Mouse (Mus musculus) left cerebral cortex, adult 2 months (tissue): Measurements from ENCODE around the gene Itga3. TPM values are rescaled to one million over a fixed set of nuclear protein-coding genes. Genes with fewer than 3 reads are reported as not detected.

Source experiments
- DNase-seq, 2 experiments: peaks; one replicate each; pipeline ENCODE4 v3.0.0; 2021 to 2022; ENCODE audit warnings: low spot score in 2 of 2, mixed read lengths in 1 of 2; ENCODE audit errors: extremely low spot score in 1 of 2
- H3K27ac ChIP-seq: fragments of 200-600 bp; 2 replicates; pipeline ENCODE4 v1.8.1; 2022
- H3K4me3 ChIP-seq: fragments of 200-600 bp; 2 replicates; pipeline ENCODE4 v1.8.1; 2022
- CTCF ChIP-seq: fragments of 200-600 bp; IDR thresholded peaks from 2 replicates; pipeline ENCODE4 v1.8.1; 2022; ENCODE audit warnings: antibody characterized with exemption, mild to moderate bottlenecking, moderate library complexity
- intact Hi-C: fragments of 180-260 bp; cut with DNase I; formaldehyde crosslinking; loops from one replicate; pipeline ENCODE4 v1.15.1; 2025
- total RNA-seq, 2 experiments: library from RNA; stranded (reverse); gene quantifications; 2 replicates each; pipeline ENCODE4 v1.2.3; 2021

Gene Itga3
- total RNA-seq, 2 experiments from 2014 or later = 17.4 to 17.8 TPM

DNA sequence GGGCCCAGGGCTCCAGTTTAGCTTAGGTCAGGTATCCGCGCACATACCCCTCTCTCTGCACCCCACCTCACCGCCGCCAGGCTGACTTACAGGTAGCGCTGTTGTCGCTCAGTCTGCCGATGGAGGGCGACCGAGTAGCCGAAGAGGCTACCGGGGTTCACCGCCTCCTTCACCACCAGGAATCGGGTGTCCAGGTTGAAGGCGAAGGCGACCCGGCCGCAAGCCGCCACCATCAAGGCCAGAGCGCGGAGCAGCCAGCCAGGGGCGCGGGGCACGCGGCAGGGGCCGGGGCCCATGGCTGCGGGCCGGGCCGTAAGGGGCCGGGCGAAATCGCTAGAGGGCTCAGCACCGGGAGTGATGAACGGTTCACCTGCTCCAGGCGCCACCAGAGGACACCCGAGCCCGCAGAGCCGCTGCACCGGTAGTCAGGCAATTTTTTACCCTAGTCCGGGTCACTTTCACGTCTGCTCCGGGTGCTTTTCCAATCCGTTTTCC lies 513 bp downstream of the Itga3 start:
- Histone ChIP-seq H3K4me3 (peak overlapping the region; percentile 60), H3K27ac (peak overlapping the region; percentile 79)
- peak; percentile 52 to 58 for DNase-seq
- intact Hi-C loops = loop anchor here (1.0 kb wide), 1 partner anchor 29 kb away; no protein-coding TSS in a partner anchor
- TF ChIP-seq CTCF = peak; percentile 58

DNA sequence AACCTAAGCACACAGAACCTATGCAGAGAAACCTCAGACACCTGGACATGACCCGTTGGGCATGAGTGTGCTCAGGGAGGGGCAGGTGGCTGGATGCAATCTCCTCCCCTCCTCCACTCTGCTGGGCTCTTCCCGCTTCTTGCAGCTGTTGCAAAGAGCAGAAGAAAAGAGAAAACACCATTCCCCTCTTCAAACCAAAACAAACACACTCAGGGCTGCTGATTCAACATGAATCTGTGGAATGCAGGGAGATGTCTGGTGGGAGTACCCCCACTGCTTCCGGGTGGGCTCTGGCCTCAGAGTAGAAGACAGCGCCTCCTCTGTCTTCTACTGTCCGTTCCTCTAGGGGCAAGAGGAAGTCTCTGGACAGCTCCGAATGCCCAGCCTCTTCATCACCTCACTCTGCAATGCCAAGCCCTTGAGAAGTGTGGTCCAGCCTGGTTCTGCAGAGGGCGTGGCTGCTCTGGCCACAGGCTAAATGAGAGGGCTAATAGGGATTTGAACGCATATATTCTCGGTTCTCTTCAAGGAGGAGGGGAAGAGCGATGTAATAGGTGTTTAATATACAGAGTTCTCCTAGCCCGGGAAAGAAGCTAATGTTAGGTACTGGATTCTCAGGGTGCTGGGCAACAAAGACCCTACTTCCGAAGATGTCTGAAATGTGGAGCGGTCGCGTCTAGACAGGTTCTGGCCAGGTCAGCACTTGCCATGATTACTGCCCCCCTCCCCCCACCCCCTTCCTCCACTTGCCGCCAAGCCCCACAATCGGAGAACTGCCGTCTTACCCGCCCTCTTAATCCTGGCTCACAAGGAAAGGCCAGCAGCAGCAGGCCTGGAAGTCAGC lies 1.2 kb downstream of the Itga3 start:
- Histone ChIP-seq H3K4me3 (peak overlapping the region; percentile 60), H3K27ac (peak overlapping the region; percentile 79; the same call in 1 of the 2 replicates)
- intact Hi-C loops = loop anchor here (1.0 kb wide), 1 partner anchor 30 kb away; no protein-coding TSS in a partner anchor
- no peak for DNase-seq
- TF ChIP-seq CTCF = no peak

DNA sequence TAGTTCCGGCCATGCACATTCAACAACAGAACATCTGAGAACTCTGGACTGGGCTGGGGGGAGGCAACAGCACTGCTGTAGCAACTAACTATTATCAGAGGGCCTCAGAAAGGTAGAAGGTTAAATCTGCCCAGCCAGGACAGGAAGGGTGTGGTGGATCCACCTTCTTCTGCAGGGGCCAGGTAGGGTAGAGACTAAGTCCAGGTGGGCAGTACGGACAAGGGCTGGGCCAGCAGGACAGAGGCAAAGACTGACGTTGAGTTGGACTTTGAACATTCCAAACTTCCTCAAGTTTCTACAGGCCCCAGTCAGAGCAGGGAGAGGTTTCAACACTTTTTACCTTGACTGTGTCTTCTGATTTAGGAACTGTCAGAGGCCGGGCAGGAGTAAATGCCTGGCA lies 1.9 kb downstream of the Itga3 start:
- H3K4me3 ChIP-seq = no peak overlapping the region
- H3K27ac ChIP-seq = no peak overlapping the region
- TF ChIP-seq CTCF = no peak
- no peak for DNase-seq
- intact Hi-C loops = no loop called here

DNA sequence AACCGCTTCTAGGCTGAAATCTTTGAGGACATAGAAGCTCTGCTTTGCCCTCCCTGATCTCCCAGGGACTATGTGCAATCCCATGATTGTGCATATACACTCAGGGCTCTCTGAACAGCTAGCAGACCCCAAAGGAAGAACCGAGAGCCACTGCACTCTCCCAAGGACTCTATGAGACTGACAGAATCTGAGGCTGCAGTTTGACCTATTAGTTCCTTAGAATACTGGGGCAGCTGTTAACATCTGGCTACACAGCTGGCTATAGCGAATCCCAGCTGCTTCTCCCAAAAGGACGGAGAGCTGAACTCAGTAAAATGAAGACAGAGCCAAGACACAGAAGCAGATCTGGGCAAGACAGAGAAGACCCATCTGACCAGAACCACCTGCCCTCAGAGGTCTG lies 2.8 kb downstream of the Itga3 start:
- no peak overlapping the region for H3K4me3 ChIP-seq
- intact Hi-C loops = no loop called here
- no peak for DNase-seq
- TF ChIP-seq CTCF = no peak
- no peak overlapping the region for H3K27ac ChIP-seq

DNA sequence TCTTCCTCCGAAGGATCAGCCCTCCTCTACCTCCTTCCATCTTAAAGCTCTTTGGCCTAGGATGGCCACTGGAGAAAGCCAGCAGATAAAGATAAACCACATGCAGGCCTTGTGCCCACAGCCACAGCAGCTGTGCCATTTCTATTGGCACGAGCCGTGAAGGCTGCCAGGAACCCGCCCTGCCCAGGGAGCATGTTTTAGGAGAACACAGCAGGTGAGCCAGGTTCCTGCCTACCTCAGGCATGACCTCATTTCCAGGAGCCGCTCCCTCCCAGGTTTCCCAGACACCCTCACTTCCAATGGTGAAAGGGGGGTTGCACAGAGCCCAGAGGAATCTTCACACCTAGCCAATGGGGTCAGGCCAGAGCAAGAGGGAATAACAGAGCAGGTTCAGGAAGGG lies 3.8 kb downstream of the Itga3 start:
- intact Hi-C loops = no loop called here
- no peak for TF ChIP-seq CTCF
- DNase-seq = no peak
- no peak overlapping the region for H3K27ac ChIP-seq
- no peak overlapping the region for H3K4me3 ChIP-seq

DNA sequence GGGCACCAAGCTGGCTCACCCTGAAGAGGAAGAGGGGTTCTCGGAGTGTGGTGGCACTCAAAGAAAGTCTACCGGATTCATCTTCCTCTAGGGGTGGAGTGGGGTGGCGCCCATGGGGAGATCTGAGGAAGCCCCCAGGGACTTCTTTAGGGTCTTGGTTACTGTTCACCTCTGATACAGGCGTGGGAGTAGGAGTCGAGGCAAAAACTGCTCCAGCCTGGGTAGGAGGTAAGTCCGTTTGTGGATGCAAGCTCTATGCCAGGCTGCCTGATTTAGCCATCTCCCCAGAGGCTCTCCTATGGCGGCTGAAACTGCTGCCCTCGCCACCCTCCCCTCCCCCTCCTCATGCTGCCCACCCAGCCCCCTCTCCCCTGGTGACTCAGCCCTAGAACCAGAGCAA lies 4.5 kb downstream of the Itga3 start:
- intact Hi-C loops = no loop called here
- DNase-seq = no peak
- TF ChIP-seq CTCF = no peak
- no peak overlapping the region for H3K27ac ChIP-seq
- no peak overlapping the region for H3K4me3 ChIP-seq

DNA sequence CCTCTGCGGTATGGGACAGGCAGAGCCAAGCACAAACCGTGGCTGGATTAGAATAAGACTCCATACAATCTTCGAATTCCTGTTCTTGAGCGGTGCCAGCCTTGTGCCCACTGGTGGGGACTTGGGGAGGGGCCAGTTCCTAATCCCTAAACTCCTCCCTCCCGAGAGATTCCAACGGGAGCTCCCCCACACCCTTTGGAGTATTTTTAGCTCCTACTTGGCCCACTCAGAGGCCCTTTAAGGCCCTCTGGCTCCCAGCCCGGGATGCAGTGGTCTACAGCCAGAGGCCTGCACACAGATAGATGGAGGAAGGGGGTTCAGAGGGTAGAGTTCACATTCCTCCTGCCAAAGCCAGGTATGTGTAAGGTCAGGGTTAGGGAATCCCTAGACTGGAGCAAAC lies 5.3 kb downstream of the Itga3 start:
- Histone ChIP-seq H3K27ac (no peak overlapping the region), H3K4me3 (no peak overlapping the region)
- TF ChIP-seq CTCF = no peak
- intact Hi-C loops = no loop called here
- DNase-seq = no peak

DNA sequence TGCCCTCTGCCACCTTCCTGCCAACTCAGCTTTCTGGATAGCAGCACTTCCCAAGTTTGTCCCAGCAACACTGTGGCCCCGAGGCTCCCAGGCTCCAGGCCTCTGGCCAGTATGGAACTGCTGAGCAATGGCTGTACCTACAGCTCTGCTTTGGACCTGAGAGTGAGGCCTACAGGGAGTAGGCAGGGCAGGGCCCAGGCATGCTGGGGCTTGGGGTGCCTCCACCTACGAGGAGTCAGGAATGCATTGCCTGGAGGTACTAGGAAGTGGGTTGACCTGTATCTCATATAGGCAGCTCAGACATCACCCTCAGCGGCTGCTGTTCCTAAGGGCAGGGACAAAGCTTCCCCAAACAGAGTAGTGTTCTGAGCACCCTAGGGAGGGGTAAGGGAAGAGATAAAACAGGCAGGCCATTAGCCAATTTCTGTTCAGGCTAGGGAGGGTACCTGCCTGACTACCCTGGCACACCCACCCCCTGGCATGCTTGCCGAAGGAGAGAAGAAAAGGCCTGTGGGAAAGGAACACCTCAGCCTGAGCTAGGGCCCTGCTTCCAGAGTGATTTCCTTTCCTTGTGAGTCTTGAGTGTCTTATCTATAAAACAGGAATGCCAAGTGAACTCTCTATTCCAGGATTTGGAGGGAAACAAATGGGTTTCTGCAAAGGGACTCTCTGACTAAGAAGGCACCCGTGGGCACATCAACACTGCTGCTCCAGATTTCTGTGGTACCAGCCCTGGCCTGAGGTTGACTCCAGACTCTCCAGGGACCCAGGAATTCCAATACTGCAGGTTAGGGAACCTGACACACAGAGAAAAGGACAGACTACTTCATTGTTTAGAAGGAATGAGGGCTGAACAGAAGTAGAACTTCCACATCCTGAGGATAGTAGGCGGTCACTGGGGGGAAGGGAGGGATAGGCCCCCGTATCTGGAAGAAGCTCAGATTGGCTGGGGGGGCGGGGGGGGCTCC lies 6.2 kb downstream of the Itga3 start:
- DNase-seq = no peak
- Histone ChIP-seq H3K4me3 (no peak overlapping the region), H3K27ac (no peak overlapping the region)
- no peak for TF ChIP-seq CTCF
- intact Hi-C loops = no loop called here

DNA sequence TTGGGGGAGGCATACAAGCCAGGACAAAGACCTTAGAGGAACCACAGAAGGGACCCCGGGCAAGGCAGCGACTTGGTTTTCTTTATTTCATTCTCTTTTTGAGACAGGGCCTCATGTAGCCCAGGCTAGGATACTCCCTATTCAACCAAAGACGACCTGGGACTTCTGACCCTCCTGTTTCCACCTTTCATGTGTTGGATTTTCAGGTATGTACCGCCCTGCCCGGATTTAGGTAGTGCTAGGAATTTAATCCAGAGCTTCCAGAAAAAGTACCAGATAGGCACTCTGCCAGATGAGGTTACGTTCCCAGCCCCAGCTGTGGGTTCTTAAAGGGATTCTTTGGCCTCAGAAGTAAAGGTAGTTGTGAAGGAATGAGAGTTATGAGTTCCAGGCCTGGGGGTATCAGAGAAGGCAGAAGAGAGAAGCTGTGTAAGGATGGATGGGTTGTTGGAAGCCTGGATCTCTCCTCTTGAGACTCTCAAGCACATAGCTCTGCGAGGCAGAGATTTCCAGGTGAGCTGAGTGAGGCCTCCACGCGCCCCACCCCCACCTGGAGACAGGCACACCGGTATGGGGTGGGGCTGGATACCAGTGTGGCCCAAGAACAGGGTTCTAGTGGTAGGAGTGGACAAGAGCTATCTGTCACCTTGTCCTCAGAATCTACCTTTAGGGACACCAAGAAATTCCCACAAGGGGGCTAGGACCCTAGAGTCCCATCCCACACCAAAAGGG lies 7.2 kb downstream of the Itga3 start:
- no peak for TF ChIP-seq CTCF
- intact Hi-C loops = no loop called here

DNA sequence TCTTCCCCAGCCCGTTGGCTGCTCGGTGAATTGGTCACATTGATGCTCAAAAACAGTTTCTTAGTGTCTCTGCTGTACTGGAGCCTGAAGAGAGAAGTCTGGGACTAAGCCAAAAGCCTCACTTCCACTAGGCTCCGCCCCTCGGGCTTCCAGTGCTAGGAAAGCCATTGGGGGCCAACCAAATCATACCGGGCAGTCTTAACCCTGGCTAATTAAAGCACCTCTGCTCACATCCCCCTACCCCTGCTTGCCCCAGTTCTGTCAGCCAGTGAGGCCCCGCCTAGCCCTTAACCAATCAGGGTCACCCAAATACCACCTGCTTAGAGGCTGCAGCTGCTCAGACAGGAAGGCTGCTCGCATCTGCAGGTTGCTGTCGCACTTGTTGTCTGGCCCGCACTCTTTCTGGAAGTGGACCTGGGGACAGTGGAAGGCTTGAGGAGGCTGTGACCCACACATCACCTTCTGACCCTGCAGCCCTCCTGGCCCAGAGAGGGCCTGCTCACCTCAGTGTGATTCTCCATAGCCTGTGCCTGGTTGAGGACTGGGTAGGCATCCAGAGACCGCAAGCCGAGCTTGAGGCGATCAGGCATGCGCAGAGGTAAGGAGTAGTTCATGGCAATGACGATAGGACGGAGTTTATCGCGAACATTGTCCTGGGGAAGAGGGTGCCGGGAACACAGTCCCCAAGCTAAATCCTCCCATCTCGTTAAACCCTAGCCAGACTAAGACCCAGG lies 19.7 kb downstream of the Itga3 start:
- H3K4me3 ChIP-seq = no peak overlapping the region
- no peak for DNase-seq
- no peak for TF ChIP-seq CTCF
- intact Hi-C loops = no loop called here
- H3K27ac ChIP-seq = no peak overlapping the region

More for the DNA sequence above, 7.2 kb downstream of the Itga3 start:
- Histone ChIP-seq H3K4me3 (no peak overlapping the region), H3K27ac (no peak overlapping the region)
- no peak for DNase-seq

DNA sequence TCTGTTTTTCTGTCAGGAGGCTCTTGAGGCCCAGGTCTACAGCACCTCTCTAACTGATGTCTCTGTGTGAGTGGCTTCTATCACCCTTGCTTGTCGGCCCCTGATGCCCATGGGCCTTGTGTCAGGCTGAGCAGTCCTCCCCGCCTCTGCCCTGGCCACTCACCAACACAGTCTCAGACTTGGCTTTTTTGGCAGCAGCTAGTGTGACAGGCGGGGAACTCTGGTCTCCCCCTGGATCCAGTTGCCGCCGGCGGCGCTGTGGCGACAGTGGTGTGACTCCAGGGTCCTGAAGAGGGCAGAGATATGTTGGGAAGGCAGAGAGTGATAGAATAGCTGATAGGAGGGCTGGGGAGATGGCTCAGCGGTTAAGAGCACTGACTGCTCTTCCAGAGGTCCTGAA lies 23.5 kb downstream of the Itga3 start:
- DNase-seq = no peak
- intact Hi-C loops = no loop called here
- Histone ChIP-seq H3K4me3 (no peak overlapping the region), H3K27ac (no peak overlapping the region)
- TF ChIP-seq CTCF = no peak
